Mouse (Mus musculus) spleen, adult 2 months (tissue): ENCODE results near the gene Ndufa10.

Source experiments
- CTCF ChIP-seq: fragments of 200-500 bp; IDR thresholded peaks from 2 replicates; pipeline ENCODE4 v1.5.1; 2011; ENCODE audit warnings: mild to moderate bottlenecking, inconsistent platforms; ENCODE audit not compliant: insufficient read depth, insufficient read length, insufficient replicate concordance; ENCODE audit errors: extremely low read depth
- POLR2A ChIP-seq: fragments of 200-500 bp; IDR thresholded peaks from 2 replicates; pipeline ENCODE4 v1.6.1; 2011; ENCODE audit warnings: low read depth, low read length, inconsistent platforms

GRCm38 (mm10) chr1:92518561-92518960 is 44.9 kb upstream of the Ndufa10 start, which contains the start of gene Olfr1414:
- TF ChIP-seq POLR2A (no peak), CTCF (no peak)
